Mouse (Mus musculus) cerebellum, adult 2 months (tissue): Measurements from ENCODE around the gene Vac14.

Source experiments
- CTCF ChIP-seq: fragments of 200-500 bp; IDR thresholded peaks from 2 replicates; pipeline ENCODE4 v1.5.1; 2011; ENCODE audit warnings: low read depth, mild to moderate bottlenecking, control low read depth, low read length, moderate library complexity, borderline replicate concordance; ENCODE audit not compliant: insufficient read depth
- POLR2A ChIP-seq: fragments of 200-500 bp; IDR thresholded peaks from 2 replicates; pipeline ENCODE4 v1.6.1; 2011; ENCODE audit warnings: low read length, control low read depth, borderline replicate concordance; ENCODE audit not compliant: insufficient read depth

DNA sequence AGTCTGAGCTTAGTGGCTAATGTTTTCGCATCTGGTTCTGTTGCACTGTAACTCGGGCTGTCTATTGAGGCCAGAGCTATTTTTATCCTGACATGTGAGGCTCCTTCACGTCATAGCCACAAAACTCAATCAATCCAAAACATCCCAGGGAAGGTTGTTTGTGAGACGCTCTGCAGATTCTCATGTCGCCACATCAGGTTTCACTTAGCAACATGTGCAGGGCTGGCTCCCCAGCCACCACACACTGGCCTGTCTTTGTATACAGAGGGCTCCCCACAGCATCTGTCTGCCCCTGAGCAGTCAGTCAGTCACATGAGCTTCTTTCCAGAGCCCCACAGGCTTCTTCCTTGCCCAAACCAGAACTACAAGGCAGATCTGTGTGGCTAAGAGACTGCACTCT is 58.3 kb downstream of the Vac14 start:
- TF ChIP-seq CTCF (no peak), POLR2A (no peak)
